Mouse (Mus musculus): ENCODE results near the gene H2-Q2. TPM values are rescaled to one million over a fixed set of nuclear protein-coding genes. Genes with fewer than 3 reads are reported as not detected.
"Not testable (repeated sequence)": the region's sequence is repeated elsewhere in the genome, so short reads cannot be mapped to it uniquely, and the experiment has no call there.

Gene H2-Q2
- polyA plus RNA-seq, 1 experiment, result 170 TPM

- H3K27ac ChIP-seq (ENCODE audit: control insufficient read depth, insufficient read depth, low read length), result no peak overlapping the region
- peak; percentile 48 for DNase-seq
- 4% methylated on average over 46 of the region's 46 CpGs for WGBS
Measured at GRCm38 (mm10) chr17:35342711-35343476, 852 bp downstream of the H2-Q2 start.

GRCm38 (mm10) chr17:35347659-35348058, 5.6 kb downstream of the H2-Q2 start:
- H3K36me3 ChIP-seq (ENCODE audit: control insufficient read depth, insufficient read depth, low read length); H3K4me3 ChIP-seq (ENCODE audit: control insufficient read depth, insufficient read depth, low read length); DNase-seq; H3K27me3 ChIP-seq (ENCODE audit: control insufficient read depth, insufficient read depth, low read length); H3K27ac ChIP-seq (ENCODE audit: control insufficient read depth, insufficient read depth, low read length): not testable (repeated sequence)
- peaks cover 14% of the 10 kb centered on the region for H3K4me1 ChIP-seq (replicated peaks; ENCODE audit: control insufficient read depth, insufficient read depth, low read length)

More at GRCm38 (mm10) chr17:35342711-35343476, 852 bp downstream of the H2-Q2 start:
- Histone ChIP-seq H3K36me3 (ENCODE audit: control insufficient read depth, insufficient read depth, low read length) (no peaks in the 10 kb centered on the region), H3K4me3 (ENCODE audit: control insufficient read depth, insufficient read depth, low read length) (peak overlapping the region; percentile 65), H3K4me1 (replicated peaks; ENCODE audit: control insufficient read depth, insufficient read depth, low read length) (peaks cover 27% of the 10 kb centered on the region), H3K27me3 (ENCODE audit: control insufficient read depth, insufficient read depth, low read length) (no peaks in the 10 kb centered on the region)
- TF ChIP-seq CTCF (IDR thresholded peaks at IDR 0.05; ENCODE audit: borderline replicate concordance, control insufficient read depth, extremely low read depth, insufficient read depth, low read length, poor library complexity), result no peak
- TF ChIP-seq POLR2A (IDR thresholded peaks at IDR 0.05; ENCODE audit: control insufficient read depth, extremely low read depth, insufficient read depth, low read length, poor library complexity), result no peak

GRCm38 (mm10) chr17:35353275-35353674, 11.2 kb downstream of the H2-Q2 start:
- not testable (repeated sequence) for H3K36me3 ChIP-seq (ENCODE audit: control insufficient read depth, insufficient read depth, low read length); H3K4me3 ChIP-seq (ENCODE audit: control insufficient read depth, insufficient read depth, low read length); H3K27me3 ChIP-seq (ENCODE audit: control insufficient read depth, insufficient read depth, low read length); DNase-seq
- Histone ChIP-seq H3K27ac (ENCODE audit: control insufficient read depth, insufficient read depth, low read length) (peak overlapping the region; percentile 96), H3K4me1 (replicated peaks; ENCODE audit: control insufficient read depth, insufficient read depth, low read length) (peaks cover 26% of the 10 kb centered on the region)
- WGBS, result 5% methylated on average over 6 of the region's 6 CpGs

- Histone ChIP-seq H3K4me3 (ENCODE audit: control insufficient read depth, insufficient read depth, low read length) (no peak overlapping the region), H3K27ac (ENCODE audit: control insufficient read depth, insufficient read depth, low read length) (peak overlapping the region; percentile 84), H3K4me1 (replicated peaks; ENCODE audit: control insufficient read depth, insufficient read depth, low read length) (peaks cover 34% of the 10 kb centered on the region), H3K36me3 (ENCODE audit: control insufficient read depth, insufficient read depth, low read length) (no peaks in the 10 kb centered on the region), H3K27me3 (ENCODE audit: control insufficient read depth, insufficient read depth, low read length) (no peaks in the 10 kb centered on the region)
- TF ChIP-seq POLR2A (IDR thresholded peaks at IDR 0.05; ENCODE audit: control insufficient read depth, extremely low read depth, insufficient read depth, low read length, poor library complexity) (no peak), CTCF (IDR thresholded peaks at IDR 0.05; ENCODE audit: borderline replicate concordance, control insufficient read depth, extremely low read depth, insufficient read depth, low read length, poor library complexity) (no peak)
- WGBS, result 60% methylated on average over 2 of the region's 2 CpGs
- no peak for DNase-seq
Measured at GRCm38 (mm10) chr17:35354071-35354470, 12.0 kb downstream of the H2-Q2 start.

- H3K27me3 ChIP-seq (ENCODE audit: control insufficient read depth, insufficient read depth, low read length), result no peaks in the 10 kb centered on the region
- H3K36me3 ChIP-seq (ENCODE audit: control insufficient read depth, insufficient read depth, low read length), result no peaks in the 10 kb centered on the region
- peak overlapping the region; percentile 89 for H3K27ac ChIP-seq (ENCODE audit: control insufficient read depth, insufficient read depth, low read length)
- TF ChIP-seq POLR2A (IDR thresholded peaks at IDR 0.05; ENCODE audit: control insufficient read depth, extremely low read depth, insufficient read depth, low read length, poor library complexity) (no peak), CTCF (IDR thresholded peaks at IDR 0.05; ENCODE audit: borderline replicate concordance, control insufficient read depth, extremely low read depth, insufficient read depth, low read length, poor library complexity) (no peak)
- no peak overlapping the region for H3K4me3 ChIP-seq (ENCODE audit: control insufficient read depth, insufficient read depth, low read length)
- 0% methylated on average over 1 of the region's 1 CpGs for WGBS
- H3K4me1 ChIP-seq (replicated peaks; ENCODE audit: control insufficient read depth, insufficient read depth, low read length), result peaks cover 38% of the 10 kb centered on the region
- peak; percentile 57 for DNase-seq
Measured at GRCm38 (mm10) chr17:35357086-35357485, 15.0 kb downstream of the H2-Q2 start.

- TF ChIP-seq CTCF (IDR thresholded peaks at IDR 0.05; ENCODE audit: borderline replicate concordance, control insufficient read depth, extremely low read depth, insufficient read depth, low read length, poor library complexity) (0 out of 2 replicates have a peak, but pooled peaks have one; percentile 5), POLR2A (IDR thresholded peaks at IDR 0.05; ENCODE audit: control insufficient read depth, extremely low read depth, insufficient read depth, low read length, poor library complexity) (0 out of 2 replicates have a peak, but pooled peaks have one; percentile 12)
- Histone ChIP-seq H3K4me1 (replicated peaks; ENCODE audit: control insufficient read depth, insufficient read depth, low read length) (peaks cover 32% of the 10 kb centered on the region), H3K36me3 (ENCODE audit: control insufficient read depth, insufficient read depth, low read length) (no peaks in the 10 kb centered on the region), H3K27me3 (ENCODE audit: control insufficient read depth, insufficient read depth, low read length) (no peaks in the 10 kb centered on the region), H3K4me3 (ENCODE audit: control insufficient read depth, insufficient read depth, low read length) (peak overlapping the region; percentile 53), H3K27ac (ENCODE audit: control insufficient read depth, insufficient read depth, low read length) (peak overlapping the region; percentile 44; the same call in 1 of the 2 replicates)
- DNase-seq, result no peak
- WGBS, result 21% methylated on average over 38 of the region's 38 CpGs
Measured at GRCm38 (mm10) chr17:35358763-35359469, 16.9 kb downstream of the H2-Q2 start.
